Mouse (Mus musculus) left cerebral cortex, adult 2 months (tissue): ENCODE measurements around the gene Mt4. TPM values are rescaled to one million over a fixed set of nuclear protein-coding genes. Genes with fewer than 3 reads are reported as not detected.

Experiments used
- DNase-seq, 2 experiments: peaks; one replicate each; pipeline ENCODE4 v3.0.0; 2021 to 2022; ENCODE audit warnings: low spot score in 2 of 2, mixed read lengths in 1 of 2; ENCODE audit errors: extremely low spot score in 1 of 2
- H3K27ac ChIP-seq: fragments of 200-600 bp; 2 replicates; pipeline ENCODE4 v1.8.1; 2022
- H3K4me3 ChIP-seq: fragments of 200-600 bp; 2 replicates; pipeline ENCODE4 v1.8.1; 2022
- CTCF ChIP-seq: fragments of 200-600 bp; IDR thresholded peaks from 2 replicates; pipeline ENCODE4 v1.8.1; 2022; ENCODE audit warnings: antibody characterized with exemption, mild to moderate bottlenecking, moderate library complexity
- intact Hi-C: fragments of 180-260 bp; cut with DNase I; formaldehyde crosslinking; loops from one replicate; pipeline ENCODE4 v1.15.1; 2025
- total RNA-seq, 2 experiments: library from RNA; stranded (reverse); gene quantifications; 2 replicates each; pipeline ENCODE4 v1.2.3; 2021

Mt4 gene
- total RNA-seq, 2 experiments from 2014 or later, result not detected

DNA sequence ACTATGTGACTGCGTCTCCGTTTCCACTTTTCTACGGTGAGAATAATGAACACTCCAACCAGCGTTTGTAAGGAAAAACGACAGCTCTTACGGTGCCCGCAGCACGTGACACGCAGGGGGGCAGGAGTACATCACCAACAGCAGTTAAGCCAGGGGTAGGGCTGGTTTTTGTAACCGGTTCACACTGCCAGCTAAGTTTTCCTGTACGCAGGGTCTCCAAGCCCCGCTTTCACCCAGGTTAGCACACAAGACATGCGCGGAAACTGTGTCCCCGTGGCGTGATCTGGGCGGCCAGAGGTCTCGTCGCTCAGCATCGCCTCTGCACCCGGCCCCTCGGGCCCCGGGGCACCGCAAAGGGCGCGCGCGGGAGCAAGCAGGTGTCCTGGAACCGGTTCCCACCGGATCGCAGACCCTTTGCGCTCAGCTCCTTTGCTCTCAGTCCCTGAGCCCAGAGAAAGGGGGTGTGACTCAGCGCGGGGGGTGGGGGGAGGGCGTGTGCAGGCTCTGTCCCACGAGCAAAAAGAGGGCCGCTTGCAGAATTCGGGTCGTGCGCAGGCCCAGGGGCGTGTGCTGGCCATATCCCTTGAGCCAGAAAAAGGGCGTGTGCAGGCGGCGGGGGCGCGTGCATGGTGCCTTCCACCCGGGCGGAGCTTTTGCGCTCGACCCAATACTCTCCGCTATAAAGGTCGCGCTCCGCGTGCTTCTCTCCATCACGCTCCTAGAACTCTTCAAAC lies 35.2 kb downstream of the Mt4 start, which contains the start of gene Mt2:
Mt2 (plus strand) TSS at position 590 of the 734 bp plus-strand sequence.
- TF ChIP-seq CTCF, result no peak
- peak; percentile 56 to 76 for DNase-seq
- peak within 1 kb of the TSS; percentile 47 for H3K4me3 ChIP-seq
- H3K27ac ChIP-seq, result peak within 1 kb of the TSS; percentile 80
- intact Hi-C loops, result no loop called here

- Histone ChIP-seq H3K4me3 (peak overlapping the region; percentile 47), H3K27ac (peak overlapping the region; percentile 80)
- intact Hi-C loops, result no loop called here
- DNase-seq, result no peak
- TF ChIP-seq CTCF, result no peak
Observed at GRCm38 (mm10) chr8:94172809-94173732, 36.1 kb downstream of the Mt4 start.

DNA sequence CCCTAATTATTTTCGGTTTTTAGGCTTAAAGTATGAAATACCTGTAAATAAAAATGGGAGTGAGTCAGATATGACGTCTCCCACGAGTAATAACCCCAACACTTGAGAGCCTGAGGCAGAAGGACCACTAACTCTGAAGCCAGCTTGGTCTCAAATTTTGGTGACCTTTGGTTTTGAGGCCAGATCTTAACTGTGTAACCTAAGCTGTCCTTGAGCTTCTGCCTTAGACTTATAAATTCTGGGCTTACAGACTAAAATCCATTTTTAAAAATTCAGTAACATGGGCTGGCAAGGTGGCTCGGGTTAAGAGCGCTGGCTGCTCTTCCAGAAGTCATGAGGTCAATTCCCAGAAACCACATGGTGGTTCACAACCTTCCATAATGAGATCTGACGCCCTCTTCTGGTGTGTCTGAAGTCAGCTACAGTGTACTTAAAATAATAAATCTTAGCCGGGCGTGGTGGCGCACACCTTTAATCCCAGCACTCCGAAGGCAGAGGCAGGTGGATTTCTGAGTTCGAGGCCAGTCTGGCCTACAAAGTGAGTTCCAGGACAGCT lies 36.9 kb downstream of the Mt4 start:
- no peak for DNase-seq
- no peak overlapping the region for H3K27ac ChIP-seq
- intact Hi-C loops, result no loop called here
- TF ChIP-seq CTCF, result peak; percentile 14
- no peak overlapping the region for H3K4me3 ChIP-seq

DNA sequence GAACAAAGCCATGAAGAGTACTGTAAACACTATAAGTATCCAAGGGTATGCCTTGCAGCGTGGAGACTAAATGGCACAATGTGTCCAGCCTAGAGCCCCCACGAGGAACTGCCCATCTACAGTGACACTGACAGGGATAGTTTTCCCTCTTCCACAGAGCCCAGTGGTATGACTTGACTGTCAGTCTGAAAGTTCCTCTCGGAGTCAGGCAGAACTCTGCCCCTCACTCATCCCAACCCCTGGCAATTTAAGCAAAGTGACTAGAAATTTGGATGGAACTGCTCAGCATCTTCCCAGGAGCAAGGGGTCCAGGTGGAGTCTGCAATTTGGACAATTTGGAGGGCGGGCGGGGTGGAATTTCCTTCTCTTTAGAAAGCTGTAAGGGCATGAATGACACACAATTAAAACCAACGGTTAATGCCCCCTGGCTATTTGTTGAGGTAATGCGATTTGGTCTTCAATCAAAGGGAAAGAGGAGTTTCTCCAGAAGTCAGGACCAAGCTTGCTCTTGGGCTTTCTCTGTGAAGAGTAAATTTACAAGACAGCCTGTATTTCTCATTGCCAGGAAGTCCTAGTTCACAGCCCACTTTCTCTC lies 37.7 kb downstream of the Mt4 start:
- Histone ChIP-seq H3K27ac (no peak overlapping the region), H3K4me3 (no peak overlapping the region)
- intact Hi-C loops, result no loop called here
- peak; percentile 23 for TF ChIP-seq CTCF
- DNase-seq, result no peak

GRCm38 (mm10) chr8:94177716-94178390 lies 40.9 kb downstream of the Mt4 start:
- intact Hi-C loops, result no loop called here

GRCm38 (mm10) chr8:94178857-94179712 lies 42.1 kb downstream of the Mt4 start, which contains the start of gene Mt1:
Gene Mt1 (plus strand): TSS chr8:94179082.
- TF ChIP-seq CTCF, result no peak
- H3K4me3 ChIP-seq, result peak within 1 kb of the TSS; percentile 62
- H3K27ac ChIP-seq, result peak within 1 kb of the TSS; percentile 95
- DNase-seq, result peak; percentile 88
- intact Hi-C loops, result no loop called here

More at GRCm38 (mm10) chr8:94177716-94178390, 40.9 kb downstream of the Mt4 start:
- Histone ChIP-seq H3K27ac (no peak overlapping the region), H3K4me3 (no peak overlapping the region)
- TF ChIP-seq CTCF, result no peak
- DNase-seq, result no peak

DNA sequence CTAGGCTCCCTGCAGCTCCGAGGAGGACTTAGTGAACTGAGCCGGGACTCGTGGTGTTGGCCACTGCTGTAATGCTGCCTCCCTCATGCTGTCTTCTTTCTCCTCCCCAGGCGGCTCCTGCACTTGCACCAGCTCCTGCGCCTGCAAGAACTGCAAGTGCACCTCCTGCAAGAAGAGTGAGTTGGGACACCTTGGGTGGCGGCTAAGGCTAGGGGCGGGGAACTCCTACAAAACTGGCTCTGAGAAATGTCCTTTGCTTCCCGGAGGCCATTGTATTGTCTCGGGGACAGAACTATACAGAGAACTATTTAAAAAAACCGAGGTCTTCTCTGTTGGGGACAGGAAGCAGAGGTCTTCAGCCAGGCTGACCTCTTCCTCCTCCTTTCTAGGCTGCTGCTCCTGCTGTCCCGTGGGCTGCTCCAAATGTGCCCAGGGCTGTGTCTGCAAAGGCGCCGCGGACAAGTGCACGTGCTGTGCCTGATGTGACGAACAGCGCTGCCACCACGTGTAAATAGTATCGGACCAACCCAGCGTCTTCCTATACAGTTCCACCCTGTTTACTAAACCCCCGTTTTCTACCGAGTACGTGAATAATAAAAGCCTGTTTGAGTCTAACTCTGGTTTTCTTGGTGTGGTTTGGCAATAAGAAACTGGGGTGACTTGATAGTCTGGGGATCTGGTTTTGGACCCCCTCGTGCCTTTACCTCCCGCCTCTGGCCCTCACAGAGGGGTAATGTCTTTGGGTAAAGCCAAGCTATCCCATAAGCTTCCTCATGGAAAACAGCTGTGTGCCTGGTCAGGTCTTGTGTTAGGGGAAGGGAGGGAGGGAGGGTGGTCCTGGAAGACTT lies 42.9 kb downstream of the Mt4 start:
- intact Hi-C loops, result no loop called here

DNA sequence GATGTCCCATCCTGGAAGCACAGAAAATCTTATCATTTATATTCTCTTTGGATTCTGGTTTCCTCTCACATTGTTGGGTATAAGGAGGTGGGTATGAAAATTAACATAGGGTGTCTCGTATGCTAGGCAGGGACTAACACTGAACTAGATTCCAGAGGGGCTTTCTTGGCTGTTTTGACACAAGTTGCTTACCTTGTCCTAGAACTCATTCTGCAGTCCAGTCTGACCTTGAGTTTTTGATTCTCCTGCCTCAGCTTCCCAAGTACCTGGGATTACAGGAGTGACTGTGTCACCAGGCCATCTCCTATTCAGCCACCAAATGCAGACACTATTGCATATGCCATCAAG lies 43.5 kb downstream of the Mt4 start:
- H3K4me3 ChIP-seq, result peak overlapping the region; percentile 62
- H3K27ac ChIP-seq, result no peak overlapping the region; the same call in 1 of the 2 replicates
- no peak for TF ChIP-seq CTCF
- intact Hi-C loops, result no loop called here
- DNase-seq, result no peak

More for the DNA sequence above, 42.9 kb downstream of the Mt4 start:
- H3K4me3 ChIP-seq, result peak overlapping the region; percentile 62
- peak overlapping the region; percentile 95 for H3K27ac ChIP-seq
- TF ChIP-seq CTCF, result no peak
- no peak for DNase-seq
